Mouse (Mus musculus) limb, embryonic 11.5 days (tissue): Measurements from ENCODE around the gene Becn1. TPM values are rescaled to one million over a fixed set of nuclear protein-coding genes. Genes with fewer than 3 reads are reported as not detected.
A peak's percentile ranks its signal among the peaks of the same experiment; 100 is the strongest.

Source experiments
- ATAC-seq: fragments of 200-750 bp; cut with Nextera tagmentation; 2 replicates; pipeline ENCODE4 v1.8.0; 2017; ENCODE audit warnings: low read depth; ENCODE audit not compliant: insufficient number of reproducible peaks, low FRiP score, low TSS enrichment
- DNase-seq: peaks from one replicate; pipeline ENCODE4 v3.0.0-alpha.2; 2015; ENCODE audit warnings: low spot score
- H3K27ac ChIP-seq: fragments of 300-500 bp; sonication (generic); replicated peaks from 2 replicates; pipeline ENCODE4 v1.5.1; 2014; ENCODE audit warnings: low read depth, mild to moderate bottlenecking, low read length
- H3K27me3 ChIP-seq: fragments of 300-500 bp; sonication (generic); 2 replicates; pipeline ENCODE4 v1.6.1; 2014; ENCODE audit warnings: mild to moderate bottlenecking, low read length, mixed read lengths; ENCODE audit not compliant: control insufficient read depth, insufficient read depth
- H3K36me3 ChIP-seq: fragments of 300-500 bp; sonication (generic); 2 replicates; pipeline ENCODE4 v1.6.1; 2014; ENCODE audit warnings: mild to moderate bottlenecking, low read length, moderate library complexity, mixed read lengths; ENCODE audit not compliant: control insufficient read depth, insufficient read depth
- H3K4me1 ChIP-seq: fragments of 300-500 bp; sonication (generic); 2 replicates; pipeline ENCODE4 v1.6.1; 2014; ENCODE audit warnings: low read length, mixed read lengths; ENCODE audit not compliant: control insufficient read depth, insufficient read depth
- H3K4me2 ChIP-seq: fragments of 300-500 bp; sonication (generic); 2 replicates; pipeline ENCODE4 v1.6.1; 2014; ENCODE audit warnings: low read depth, mild to moderate bottlenecking, moderate library complexity; ENCODE audit not compliant: severe bottlenecking
- H3K4me3 ChIP-seq: fragments of 300-500 bp; sonication (generic); 2 replicates; pipeline ENCODE4 v1.5.1; 2014; ENCODE audit warnings: low read depth, low read length
- H3K9ac ChIP-seq: fragments of 300-500 bp; sonication (generic); 2 replicates; pipeline ENCODE4 v1.6.1; 2014; ENCODE audit warnings: mild to moderate bottlenecking, low read length
- H3K9me3 ChIP-seq: fragments of 300-500 bp; sonication (generic); 2 replicates; pipeline ENCODE4 v1.6.1; 2016; ENCODE audit warnings: low read length; ENCODE audit not compliant: control insufficient read depth
- WGBS: fragments of 180-500 bp; shearing (Covaris S2); extraction: QIAGEN DNeasy Blood & Tissue Kit; methylation state at CpG from one replicate; pipeline ENCODE4 v1.1.7; 2014; 5-methylcytosine and 5-hydroxymethylcytosine counted together
- polyA plus RNA-seq: library from polyadenylated mRNA; unstranded; fragments of >200 nt; fragmentation: Nextera tagmentation; extraction: Ambion mirVana; gene quantifications from 2 replicates; pipeline ENCODE4 v1.2.1, GENCODE M21; 2014

The Becn1 gene
- polyA plus RNA-seq, 1 experiment from 2014 or later, result 139 TPM

- H3K36me3 ChIP-seq, result peaks cover 5% of the 10 kb centered on the region
- WGBS, result under 1% methylated on average over 43 of the region's 43 CpGs
- peak within 1 kb of the TSS; percentile 63 for H3K9ac ChIP-seq
- H3K4me3 ChIP-seq, result peak within 1 kb of the TSS; percentile 56
- H3K9me3 ChIP-seq, result no peaks in the 10 kb centered on the region
- ATAC-seq, result peak; percentile 83
- H3K4me1 ChIP-seq, result peaks cover 25% of the 10 kb centered on the region; the same call in 1 of the 2 replicates
- H3K4me2 ChIP-seq, result peak within 1 kb of the TSS; percentile 97
- peak; percentile 81 for DNase-seq
- peaks cover 35% of the 10 kb centered on the region for H3K27me3 ChIP-seq
- H3K27ac ChIP-seq, result peak within 1 kb of the TSS; percentile 62
Observed at GRCm38 (mm10) chr11:101259948-101260825, 41.9 kb downstream of the Becn1 start, which contains the start of gene Wnk4. TSS of gene Wnk4 (plus strand) at chr11:101260567.

- DNase-seq (no peak), ATAC-seq (no peak)
- Histone ChIP-seq H3K27me3 (peaks cover 28% of the 10 kb centered on the region), H3K27ac (0 out of 2 replicates have a peak overlapping the region, but pooled peaks have one; percentile 62), H3K36me3 (peaks cover 5% of the 10 kb centered on the region), H3K4me3 (0 out of 2 replicates have a peak overlapping the region, but pooled peaks have one; percentile 56), H3K9ac (peak overlapping the region; percentile 27; the same call in 1 of the 2 replicates), H3K4me1 (peaks cover 22% of the 10 kb centered on the region; the same call in 1 of the 2 replicates), H3K9me3 (no peaks in the 10 kb centered on the region), H3K4me2 (peak overlapping the region; percentile 97)
- 36% methylated on average over 6 of the region's 6 CpGs for WGBS
Observed at GRCm38 (mm10) chr11:101259261-101259712, 42.8 kb downstream of the Becn1 start.

- H3K27ac ChIP-seq, result no peak overlapping the region
- no peaks in the 10 kb centered on the region for H3K9me3 ChIP-seq
- ATAC-seq, result no peak
- H3K4me1 ChIP-seq, result peaks cover 15% of the 10 kb centered on the region
- 90% methylated on average over 13 of the region's 13 CpGs for WGBS
- no peak for DNase-seq
- 0 out of 2 replicates have a peak, but pooled peaks cover under 1% of the 10 kb centered on the region for H3K27me3 ChIP-seq
- H3K4me2 ChIP-seq, result no peak overlapping the region
- H3K9ac ChIP-seq, result no peak overlapping the region
- peaks cover 5% of the 10 kb centered on the region for H3K36me3 ChIP-seq
- H3K4me3 ChIP-seq, result no peak overlapping the region
Observed at GRCm38 (mm10) chr11:101255826-101256775, 46.0 kb downstream of the Becn1 start.

- Histone ChIP-seq H3K9me3 (no peaks in the 10 kb centered on the region), H3K4me2 (peak within 1 kb of the TSS; percentile 69), H3K27ac (peak within 1 kb of the TSS; percentile 43; the same call in 1 of the 2 replicates), H3K36me3 (peaks cover 5% of the 10 kb centered on the region), H3K9ac (peak within 1 kb of the TSS; percentile 87), H3K27me3 (no peaks in the 10 kb centered on the region), H3K4me1 (peaks cover 6% of the 10 kb centered on the region), H3K4me3 (peak within 1 kb of the TSS; percentile 85)
- WGBS, result 0% methylated on average over 40 of the region's 40 CpGs
- ATAC-seq, result peak; percentile 60; the same call in 1 of the 2 replicates
- peak; percentile 89 for DNase-seq
Observed at GRCm38 (mm10) chr11:101253613-101254389, 48.3 kb downstream of the Becn1 start, which contains the start of gene Vps25. TSS of gene Vps25 (plus strand) at chr11:101253707.

GRCm38 (mm10) chr11:101252941-101253340, 49.1 kb downstream of the Becn1 start:
- H3K27me3 ChIP-seq, result no peaks in the 10 kb centered on the region
- H3K4me3 ChIP-seq, result peak overlapping the region; percentile 85
- H3K4me2 ChIP-seq, result peak overlapping the region; percentile 69
- ATAC-seq, result no peak
- H3K9me3 ChIP-seq, result no peaks in the 10 kb centered on the region
- WGBS, result 17% methylated on average over 7 of the region's 7 CpGs
- H3K27ac ChIP-seq, result no peak overlapping the region
- H3K9ac ChIP-seq, result peak overlapping the region; percentile 87
- H3K36me3 ChIP-seq, result peaks cover 5% of the 10 kb centered on the region
- peaks cover 9% of the 10 kb centered on the region for H3K4me1 ChIP-seq
- DNase-seq, result no peak

GRCm38 (mm10) chr11:101251031-101251430, 51.1 kb downstream of the Becn1 start:
- no peak overlapping the region for H3K4me3 ChIP-seq
- 0 out of 2 replicates have a peak, but pooled peaks cover 2% of the 10 kb centered on the region for H3K27me3 ChIP-seq
- H3K4me2 ChIP-seq, result no peak overlapping the region
- H3K36me3 ChIP-seq, result 0 out of 2 replicates have a peak, but pooled peaks cover 2% of the 10 kb centered on the region
- ATAC-seq (no peak), DNase-seq (no peak)
- H3K9me3 ChIP-seq, result no peaks in the 10 kb centered on the region
- no peak overlapping the region for H3K27ac ChIP-seq
- H3K4me1 ChIP-seq, result peaks cover 9% of the 10 kb centered on the region
- 78% methylated on average over 2 of the region's 2 CpGs for WGBS
- no peak overlapping the region for H3K9ac ChIP-seq

- H3K27ac ChIP-seq, result no peak overlapping the region
- WGBS, result 32% methylated on average over 14 of the region's 14 CpGs
- H3K4me2 ChIP-seq, result no peak overlapping the region
- DNase-seq, result peak; percentile 72
- no peaks in the 10 kb centered on the region for H3K36me3 ChIP-seq
- H3K9me3 ChIP-seq, result no peaks in the 10 kb centered on the region
- peaks cover 27% of the 10 kb centered on the region for H3K4me1 ChIP-seq
- H3K4me3 ChIP-seq, result no peak overlapping the region
- ATAC-seq, result no peak
- 0 out of 2 replicates have a peak, but pooled peaks cover 5% of the 10 kb centered on the region for H3K27me3 ChIP-seq
- H3K9ac ChIP-seq, result 0 out of 2 replicates have a peak overlapping the region, but pooled peaks have one; percentile 37
Observed at GRCm38 (mm10) chr11:101248258-101248994, 53.7 kb downstream of the Becn1 start.
